Mouse (Mus musculus) gastrocnemius, postnatal 36 days (tissue): ENCODE results near the gene Hmox1. TPM values are rescaled to one million over a fixed set of nuclear protein-coding genes. Genes with fewer than 3 reads are reported as not detected.

Source experiments
- DNase-seq, 2 experiments: peaks; one replicate each; pipeline ENCODE4 v3.0.0; 2022
- intact Hi-C: fragments of 180-260 bp; cut with DNase I; formaldehyde crosslinking; loops from one replicate; pipeline ENCODE4 v1.15.1; 2025
- total RNA-seq, 2 experiments: library from RNA; stranded (reverse); gene quantifications; 2 replicates each; pipeline ENCODE4 v1.2.3; 2021

The Hmox1 gene
- total RNA-seq, 2 experiments from 2014 or later, result 6.8 to 8.2 TPM

DNA sequence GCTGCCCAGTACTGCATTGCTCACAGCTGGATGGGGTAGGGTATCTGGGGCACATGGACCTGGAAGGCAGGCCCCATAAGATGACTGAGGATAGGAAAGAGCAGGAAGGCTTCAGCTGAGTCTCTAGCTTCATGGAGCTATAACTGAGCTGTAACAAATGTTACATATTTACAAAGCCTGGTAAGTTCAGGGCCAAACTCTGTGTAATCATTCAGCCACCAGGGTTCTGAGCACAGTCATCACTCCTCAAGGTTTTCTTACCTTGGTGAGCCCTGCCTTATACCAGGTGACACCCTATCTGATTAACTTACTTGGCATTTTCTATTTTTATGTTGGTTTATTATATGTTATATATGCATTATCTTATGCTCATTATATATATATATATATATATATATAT lies 6.3 kb upstream of the Hmox1 start:
- no peak for DNase-seq
- intact Hi-C loops, result no loop called here

DNA sequence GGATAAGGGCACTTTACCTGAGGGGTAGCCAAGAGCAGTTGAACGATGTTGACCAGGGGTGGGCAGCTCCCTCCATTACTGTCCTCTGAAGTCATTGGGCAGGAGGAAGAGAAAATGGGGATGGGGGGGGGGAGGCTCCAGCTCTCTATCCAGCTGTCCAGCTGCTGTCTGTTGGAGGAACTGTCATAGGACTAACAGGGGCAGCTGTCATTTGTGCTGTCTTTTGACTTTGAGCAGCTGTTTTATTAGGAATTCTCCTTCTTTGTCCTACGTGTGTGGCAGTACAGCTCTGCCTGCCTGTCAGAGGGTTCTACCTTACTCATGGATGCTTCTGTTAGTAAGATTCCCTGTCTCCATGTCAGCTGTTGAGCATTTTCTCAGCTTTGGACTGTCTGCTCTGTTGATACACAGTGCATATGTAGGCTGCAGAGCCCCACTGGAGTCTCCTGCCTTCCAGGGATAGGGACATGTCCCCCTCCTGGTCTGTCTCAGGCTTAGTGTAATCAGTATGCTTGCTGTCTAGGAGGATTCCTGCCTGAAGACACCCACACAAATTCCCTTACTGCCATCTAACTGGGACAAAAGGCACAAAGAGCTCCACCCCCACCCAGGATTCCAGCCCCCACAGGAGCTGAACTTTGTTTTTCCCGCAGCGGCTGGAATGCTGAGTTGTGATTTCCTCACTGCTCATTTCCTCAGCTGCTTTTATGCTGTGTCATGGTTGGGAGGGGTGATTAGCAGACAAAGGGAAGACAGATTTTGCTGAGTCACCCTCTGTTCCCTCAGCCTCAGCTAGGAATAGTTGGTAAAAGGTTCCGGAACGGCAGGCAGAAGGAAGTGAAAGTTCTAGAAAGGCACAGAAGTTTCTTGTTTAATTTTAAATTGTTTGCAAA lies 4.2 kb upstream of the Hmox1 start:
- intact Hi-C loops, result no loop called here
- peak; percentile 46 to 70 for DNase-seq

DNA sequence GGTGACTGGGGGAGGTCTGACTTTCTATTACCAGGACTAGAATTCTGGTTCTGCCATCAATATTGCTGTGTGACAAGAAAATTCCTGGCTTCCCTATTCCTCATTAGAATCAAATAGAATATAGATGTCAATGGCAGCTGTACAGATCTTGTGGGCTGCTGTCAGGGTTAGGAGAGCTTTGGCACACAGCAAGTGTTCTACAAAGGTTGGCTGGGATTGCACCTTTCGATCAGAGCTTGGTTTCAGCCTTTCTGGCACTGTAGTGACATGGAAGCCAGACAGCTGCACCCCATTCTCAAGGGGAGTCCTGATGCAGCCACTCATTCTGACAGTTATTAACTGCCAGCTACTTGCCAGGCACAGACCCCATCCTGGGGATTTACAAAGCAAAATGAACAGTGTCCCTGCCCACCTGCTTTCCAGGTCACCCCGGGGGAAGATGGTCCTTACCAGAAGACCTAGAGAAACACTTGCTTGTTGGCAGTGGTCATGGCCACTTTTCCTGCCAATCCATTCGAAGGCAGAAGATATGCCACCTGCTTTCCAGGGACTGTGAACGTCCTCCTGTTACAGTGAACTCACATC lies 2.5 kb upstream of the Hmox1 start:
- no peak for DNase-seq
- intact Hi-C loops, result no loop called here

DNA sequence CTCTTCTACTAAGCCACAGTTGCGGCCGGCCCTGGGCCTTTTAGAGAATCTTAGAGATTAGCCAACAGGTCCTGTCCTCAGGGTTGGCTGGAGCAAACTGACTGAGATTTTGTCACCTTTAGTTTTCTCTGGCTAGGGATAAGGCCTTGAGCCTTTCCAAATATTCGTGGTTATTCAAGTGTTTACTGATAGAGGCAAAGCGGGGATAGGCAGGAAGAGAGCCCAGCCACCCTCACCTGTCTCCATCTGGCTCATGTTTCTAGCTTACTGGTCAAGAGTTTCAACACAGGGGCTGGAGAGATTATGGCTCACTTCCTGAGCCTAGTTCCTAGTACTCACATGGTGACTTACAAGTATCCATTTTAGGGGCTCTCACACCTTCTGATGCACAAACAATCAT lies 9.5 kb downstream of the Hmox1 start:
- no peak for DNase-seq
- intact Hi-C loops, result no loop called here

DNA sequence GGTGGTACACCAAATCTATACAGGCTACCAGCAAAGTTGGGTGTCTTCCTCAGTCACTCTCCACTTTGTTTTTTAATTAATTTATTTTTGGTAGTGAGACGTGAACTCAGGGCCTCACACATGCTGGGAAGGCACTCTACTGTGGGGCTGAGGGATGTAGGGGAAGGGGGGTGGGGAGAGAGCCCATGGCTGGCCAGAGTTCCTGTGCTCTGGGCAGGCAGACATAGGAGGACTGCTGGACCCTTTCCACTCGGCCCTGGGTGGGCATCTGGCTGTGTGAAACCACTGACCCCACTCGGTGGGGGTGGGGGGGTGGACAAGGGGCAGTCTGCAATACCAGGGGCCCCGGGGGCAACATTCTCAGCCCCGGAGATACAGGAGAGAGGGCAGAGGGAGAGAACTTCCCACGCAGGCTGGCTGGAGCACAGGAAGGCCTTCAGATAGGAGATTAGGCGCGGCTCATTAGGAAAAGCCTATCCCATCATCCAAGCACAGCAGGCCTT lies 10.0 kb downstream of the Hmox1 start:
- intact Hi-C loops, result no loop called here
- no peak for DNase-seq

DNA sequence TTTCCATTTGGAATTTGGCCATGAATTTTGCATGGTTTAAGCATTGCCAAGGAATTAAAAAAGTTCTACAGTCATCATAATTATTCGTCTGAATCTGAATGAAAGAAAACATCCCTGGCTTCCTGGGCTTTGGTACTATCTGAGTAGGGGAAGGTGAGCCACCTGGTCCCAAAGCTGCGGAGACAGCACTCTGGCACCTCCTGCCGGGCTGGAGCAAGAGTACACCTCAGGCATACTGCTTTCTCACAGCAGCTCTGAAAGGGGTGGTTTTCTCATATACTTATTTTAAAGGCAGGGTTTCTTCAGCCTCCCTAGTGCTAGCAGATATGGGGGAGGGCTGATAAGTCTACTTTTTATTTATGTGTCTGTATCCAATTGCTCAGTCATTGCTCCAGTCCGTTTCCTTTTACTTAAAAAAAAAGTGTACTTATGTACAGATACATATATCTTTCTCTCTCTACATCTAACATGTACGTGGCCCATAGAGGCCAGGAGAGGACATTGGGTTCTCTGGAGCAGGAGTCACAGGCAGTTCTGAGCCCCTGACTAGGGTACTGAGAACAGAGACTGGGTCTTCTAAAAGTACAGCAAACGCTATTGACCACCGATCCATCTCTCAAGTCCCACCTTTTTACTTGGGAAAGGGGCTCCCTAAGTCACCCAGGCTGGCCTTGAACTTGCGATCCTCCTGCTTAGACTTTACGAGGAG lies 15.3 kb downstream of the Hmox1 start:
- intact Hi-C loops, result loop anchor here (1.0 kb wide), 1 partner anchor 37 kb away; no protein-coding TSS in a partner anchor
- peak; percentile 68 to 76 for DNase-seq

DNA sequence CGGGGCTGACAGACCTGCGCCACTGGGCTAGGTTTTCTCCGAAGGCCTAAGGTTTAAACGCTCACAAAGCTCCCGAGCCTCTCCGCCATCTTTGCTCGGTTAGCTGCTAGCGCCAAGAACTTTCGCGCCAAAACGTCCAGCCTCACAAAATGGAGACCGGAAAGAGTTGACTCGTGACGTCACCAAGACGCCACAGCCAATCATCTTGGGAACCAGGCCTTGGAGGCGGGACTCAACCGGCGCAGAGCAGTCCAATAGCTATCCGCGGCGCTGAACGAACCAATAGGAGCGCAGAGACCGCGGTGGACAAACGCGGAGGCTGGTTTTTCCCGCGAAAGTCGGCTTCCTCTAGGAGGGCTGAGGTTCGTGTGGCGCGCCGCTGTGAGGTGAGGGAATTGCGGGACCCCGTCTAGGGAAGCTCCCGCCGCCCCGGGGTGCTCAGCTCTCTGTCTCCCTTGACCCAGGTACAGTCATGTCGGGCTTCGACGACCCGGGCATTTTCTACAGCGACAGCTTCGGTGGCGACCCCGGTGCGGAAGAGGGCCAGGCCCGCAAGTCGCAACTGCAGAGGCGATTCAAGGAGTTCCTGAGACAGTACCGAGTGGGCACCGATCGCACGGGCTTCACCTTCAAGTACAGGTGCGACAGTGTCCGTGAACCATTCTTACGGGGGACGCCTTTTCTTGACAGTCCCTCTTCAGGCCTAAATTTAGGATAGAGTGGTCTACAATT lies 16.0 kb downstream of the Hmox1 start, which contains the start of gene Mcm5:
Gene Mcm5 (plus strand): TSS at position 334 of the 732 bp plus-strand sequence.
- peak; percentile 97 to 99 for DNase-seq
- intact Hi-C loops, result no loop called here

DNA sequence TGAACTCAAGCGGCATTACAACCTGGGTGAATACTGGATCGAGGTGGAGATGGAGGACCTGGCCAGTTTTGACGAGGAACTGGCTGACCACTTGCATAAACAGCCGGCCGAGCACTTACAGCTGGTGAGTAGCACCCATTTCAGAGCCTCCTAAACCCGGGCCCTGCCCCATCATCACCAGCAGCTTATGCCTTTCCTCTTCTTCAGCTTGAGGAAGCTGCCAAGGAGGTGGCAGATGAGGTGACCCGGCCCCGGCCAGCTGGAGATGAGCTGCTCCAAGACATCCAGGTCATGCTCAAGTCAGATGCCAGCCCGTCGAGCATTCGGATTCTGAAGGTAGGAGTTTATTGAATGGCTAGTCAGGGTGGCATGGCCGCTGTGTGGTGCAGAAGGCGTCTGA lies 16.7 kb downstream of the Hmox1 start:
- DNase-seq, result no peak
- intact Hi-C loops, result no loop called here

DNA sequence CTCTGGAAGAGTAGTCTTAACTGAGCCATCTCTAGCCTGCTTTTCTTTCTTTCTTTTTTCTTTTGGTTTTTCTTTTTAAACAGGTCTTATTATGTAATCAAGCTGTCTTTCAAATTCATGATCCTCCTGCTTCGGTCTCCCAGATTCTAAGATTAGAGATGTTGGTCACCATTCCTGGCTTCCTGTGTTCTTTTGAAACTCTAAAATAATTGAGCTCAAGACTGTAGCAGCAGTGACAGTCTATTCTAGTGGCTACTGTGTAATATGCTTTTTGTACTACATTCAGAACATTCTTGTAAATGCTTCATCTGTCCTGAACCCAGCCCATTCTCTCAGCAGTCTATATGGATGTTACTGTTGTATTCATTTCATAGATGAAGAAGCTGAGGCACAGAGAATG lies 25.1 kb downstream of the Hmox1 start:
- intact Hi-C loops, result no loop called here

DNA sequence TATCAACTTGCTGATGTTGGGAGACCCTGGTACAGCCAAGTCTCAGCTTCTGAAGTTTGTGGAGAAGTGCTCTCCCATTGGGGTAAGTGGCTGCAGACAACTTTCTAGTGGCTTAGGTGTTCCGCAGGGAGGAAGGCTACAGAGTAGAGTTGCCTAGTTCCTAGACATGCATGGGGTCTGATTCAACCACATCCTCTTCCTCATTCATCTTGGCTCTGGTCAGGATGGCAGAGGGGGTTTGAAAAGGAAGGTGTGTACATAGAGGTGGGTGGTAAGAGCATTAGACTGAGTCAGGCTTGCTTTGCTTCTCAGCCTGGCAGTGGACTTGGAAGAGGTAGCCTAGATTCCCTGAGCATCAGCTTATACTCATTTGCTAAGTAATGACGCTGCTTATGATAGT lies 25.9 kb downstream of the Hmox1 start:
- DNase-seq, result no peak
- intact Hi-C loops, result no loop called here

More for the DNA sequence above, 25.1 kb downstream of the Hmox1 start:
- no peak for DNase-seq

DNA sequence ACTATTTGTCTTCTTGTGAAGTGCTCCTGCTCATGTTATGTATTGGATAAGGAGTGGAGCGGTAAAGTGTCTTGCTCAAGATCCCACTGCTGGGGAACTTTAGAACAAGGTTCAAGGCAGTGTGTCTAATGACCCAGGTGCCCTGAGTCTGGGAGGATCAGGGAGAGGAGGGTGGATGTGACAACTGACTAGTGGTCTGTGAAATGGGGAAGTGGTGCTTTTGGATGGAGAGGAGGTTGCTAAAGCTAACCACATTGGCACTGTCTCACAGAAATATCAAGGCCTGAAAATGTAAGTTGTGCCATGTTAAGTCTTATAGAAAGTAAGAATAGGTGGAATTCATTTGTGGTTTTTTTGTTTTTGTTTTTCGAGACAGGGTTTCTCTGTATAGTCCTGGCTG lies 26.3 kb downstream of the Hmox1 start:
- no peak for DNase-seq
- intact Hi-C loops, result no loop called here

DNA sequence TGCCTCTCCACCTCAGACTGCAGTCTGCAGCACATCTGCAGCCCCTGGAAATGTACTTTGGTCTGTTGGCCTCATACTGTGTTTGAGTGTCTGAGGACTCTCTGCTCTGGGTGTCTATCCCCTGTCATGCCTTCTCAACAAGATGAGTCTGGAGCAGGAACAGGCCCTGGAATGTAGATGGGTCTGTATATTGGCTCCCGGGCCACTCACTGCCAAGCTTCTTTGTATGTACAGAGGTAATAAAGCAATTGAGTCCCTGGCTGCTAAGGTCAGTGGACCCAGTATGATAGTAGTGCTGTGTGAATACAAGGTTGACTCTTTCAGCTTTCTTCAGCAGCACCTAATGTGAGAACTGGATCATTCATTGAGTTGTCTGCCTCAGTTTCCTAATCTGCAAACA lies 34.0 kb downstream of the Hmox1 start:
- intact Hi-C loops, result no loop called here
- DNase-seq, result no peak

DNA sequence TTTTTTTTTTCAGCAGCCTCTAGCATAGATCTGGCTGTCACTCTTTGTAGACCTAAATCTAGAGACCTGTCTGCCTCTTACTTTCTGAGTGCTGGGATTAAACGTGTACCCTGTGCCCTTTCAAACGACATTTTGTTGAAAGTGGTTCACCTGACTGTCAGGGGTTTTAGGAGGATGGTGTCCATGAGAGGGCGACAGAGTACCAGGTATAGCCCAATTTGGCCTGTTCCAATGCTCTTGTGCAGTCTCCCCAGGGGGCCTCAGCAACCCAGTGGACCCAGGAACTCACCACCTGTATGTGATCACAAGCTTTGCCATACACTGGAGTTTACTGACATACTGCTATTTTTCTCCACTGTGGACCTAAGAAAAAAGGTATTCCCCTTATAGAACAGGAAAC lies 39.1 kb downstream of the Hmox1 start:
- DNase-seq, result peak in 1 of 2 experiments; percentile 41
- intact Hi-C loops, result loop anchor here (2.0 kb wide), 2 partner anchors 88 to 140 kb away; no protein-coding TSS in a partner anchor

DNA sequence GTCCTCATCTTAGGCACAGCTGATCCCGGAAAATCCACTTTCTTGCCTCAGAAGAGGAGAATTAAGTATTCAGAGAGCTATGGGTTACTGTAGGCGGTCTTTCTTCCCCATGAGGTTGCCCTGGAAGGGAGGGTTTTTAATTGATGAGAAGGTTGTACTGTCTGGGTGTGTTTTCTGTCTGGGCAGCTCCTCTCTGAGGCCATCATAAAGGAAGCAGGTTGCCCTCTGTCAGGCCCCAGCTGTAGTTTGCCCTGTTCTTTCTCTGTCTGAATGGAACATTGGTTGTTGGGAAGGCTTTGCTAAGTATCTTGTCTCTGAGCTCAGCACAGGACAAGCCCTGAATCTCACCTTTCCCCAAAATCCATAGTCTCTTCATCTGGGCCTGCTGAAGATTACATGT lies 40.0 kb downstream of the Hmox1 start:
- intact Hi-C loops, result loop anchor here (2.0 kb wide), 2 partner anchors 87 to 139 kb away; no protein-coding TSS in a partner anchor
- no peak for DNase-seq

DNA sequence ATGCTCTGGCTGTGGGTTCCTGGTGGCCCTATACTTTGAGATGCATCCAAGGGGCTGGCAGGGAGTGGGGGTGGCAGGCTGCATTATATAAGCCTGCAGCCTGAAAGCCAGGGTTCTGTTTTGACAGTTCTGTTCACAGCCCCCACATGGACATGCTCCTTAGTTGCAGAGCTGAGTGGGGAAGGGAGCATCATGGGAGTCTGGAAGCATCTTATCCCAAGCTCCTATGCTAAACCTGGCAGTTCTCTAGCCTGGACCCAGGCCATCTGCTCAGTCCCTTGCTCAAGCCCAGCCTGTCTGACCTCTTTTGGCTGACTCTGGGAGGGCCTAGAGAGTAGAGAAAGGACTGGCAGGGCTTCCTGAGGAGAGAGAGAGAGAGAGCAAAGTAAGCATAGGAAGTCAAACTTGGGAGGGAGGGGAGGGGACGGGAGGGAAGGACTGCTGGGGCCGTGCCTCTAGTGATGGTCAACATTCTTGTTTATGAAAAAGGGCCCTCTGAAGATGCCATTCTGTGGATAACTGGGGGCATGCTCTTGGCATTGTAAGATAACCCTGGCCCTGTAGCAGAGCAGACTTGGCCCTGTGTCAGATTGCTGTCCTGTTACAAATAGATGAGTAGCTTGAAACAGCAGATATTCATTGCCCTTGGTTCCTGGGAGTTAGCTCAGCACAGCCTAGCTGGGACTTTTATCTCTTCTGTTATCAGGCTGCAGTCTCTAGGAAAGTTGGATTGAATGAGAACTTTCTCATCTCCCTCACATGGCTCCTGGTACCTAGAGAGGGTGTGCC lies 41.4 kb downstream of the Hmox1 start:
- intact Hi-C loops, result no loop called here
- DNase-seq, result peak; percentile 31 to 44

DNA sequence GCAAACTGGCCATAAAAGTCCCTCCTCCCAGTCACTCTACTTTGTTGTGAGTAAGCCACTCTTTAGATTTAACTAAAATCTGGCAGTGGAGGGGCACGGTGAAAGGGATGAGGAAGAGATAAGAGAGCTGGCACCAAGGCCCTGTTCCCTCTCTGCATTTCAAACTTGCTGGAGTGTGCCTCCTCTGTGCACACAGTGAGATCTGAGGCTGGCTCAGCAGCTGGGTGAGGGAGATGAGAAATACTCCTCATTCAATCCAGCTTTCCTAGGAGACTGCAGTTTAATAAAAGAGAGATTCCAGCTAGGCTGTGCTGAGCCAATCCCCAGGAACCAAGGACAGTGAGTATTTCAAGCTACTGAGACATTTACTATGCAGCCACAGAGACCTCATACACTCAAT lies 42.3 kb downstream of the Hmox1 start:
- no peak for DNase-seq
- intact Hi-C loops, result no loop called here

DNA sequence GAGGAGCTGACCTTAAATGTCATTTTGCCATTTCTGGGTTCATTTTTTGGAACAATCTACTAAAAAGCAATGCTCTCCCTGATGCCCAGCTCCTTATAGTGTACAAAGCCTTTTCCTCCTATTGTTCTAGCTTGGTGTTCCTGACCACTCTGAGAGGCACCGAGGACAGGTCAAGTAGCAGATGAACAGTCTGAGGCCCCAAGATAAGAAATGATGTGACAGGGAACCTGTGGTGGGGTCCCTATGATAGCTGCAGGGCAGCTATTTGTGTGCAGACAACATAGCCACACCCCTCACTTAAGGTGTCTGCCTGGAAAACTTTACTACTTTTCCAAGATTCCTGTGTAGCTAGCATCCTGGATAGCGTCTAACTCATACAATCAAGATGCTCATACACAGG lies 42.8 kb downstream of the Hmox1 start:
- DNase-seq, result no peak
- intact Hi-C loops, result no loop called here

DNA sequence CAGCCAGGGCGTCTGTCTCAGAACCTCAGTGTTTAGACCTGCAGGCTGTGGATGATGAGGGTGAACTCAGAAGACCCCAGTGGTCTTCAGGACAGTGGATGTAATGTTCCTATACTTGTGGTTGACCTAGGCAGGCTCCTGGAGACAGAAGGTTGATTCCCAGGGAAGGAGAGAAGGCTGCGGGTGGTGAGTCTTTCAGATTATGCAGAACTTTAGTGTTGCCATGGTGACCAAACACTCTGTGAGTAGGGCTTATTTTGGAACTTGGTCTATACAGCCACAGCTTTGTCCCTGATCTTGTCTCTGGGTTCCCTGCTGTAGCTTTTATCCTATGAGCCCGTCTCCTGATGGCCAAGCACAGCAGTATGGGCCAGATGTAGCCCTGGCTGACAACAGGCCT lies 44.1 kb downstream of the Hmox1 start:
- no peak for DNase-seq
- intact Hi-C loops, result no loop called here
